Mouse (Mus musculus) hindbrain, embryonic 16.5 days (tissue): Measurements from ENCODE around the gene Cd3g. TPM values are rescaled to one million over a fixed set of nuclear protein-coding genes. Genes with fewer than 3 reads are reported as not detected.

Experiments used
- ATAC-seq: fragments of 200-750 bp; cut with Nextera tagmentation; 2 replicates; pipeline ENCODE4 v1.8.0; 2017; ENCODE audit warnings: moderate TSS enrichment, moderate library complexity
- H3K27ac ChIP-seq: fragments of 300-500 bp; sonication (generic); 2 replicates; pipeline ENCODE4 v1.5.1; 2014; ENCODE audit warnings: low read depth, mild to moderate bottlenecking, control low read depth, low read length, moderate library complexity
- H3K27me3 ChIP-seq: fragments of 300-500 bp; sonication (generic); replicated peaks from 2 replicates; pipeline ENCODE4 v1.6.1; 2014; ENCODE audit warnings: low read length; ENCODE audit not compliant: control insufficient read depth, insufficient read depth
- H3K36me3 ChIP-seq: fragments of 300-500 bp; sonication (generic); 2 replicates; pipeline ENCODE4 v1.6.1; 2014; ENCODE audit warnings: mild to moderate bottlenecking, low read length, moderate library complexity, mixed read lengths; ENCODE audit not compliant: control insufficient read depth, insufficient read depth
- H3K4me1 ChIP-seq: fragments of 300-500 bp; sonication (generic); 2 replicates; pipeline ENCODE4 v1.6.1; 2014; ENCODE audit warnings: low read depth, low read length; ENCODE audit not compliant: control insufficient read depth, insufficient read depth
- H3K4me2 ChIP-seq: fragments of 300-500 bp; sonication (generic); 2 replicates; pipeline ENCODE4 v1.6.1; 2014; ENCODE audit warnings: mild to moderate bottlenecking, low read length, control low read depth, moderate library complexity
- H3K4me3 ChIP-seq: fragments of 300-500 bp; sonication (generic); 2 replicates; pipeline ENCODE4 v1.5.1; 2014; ENCODE audit warnings: mild to moderate bottlenecking, low read length, control low read depth, moderate library complexity
- H3K9ac ChIP-seq: fragments of 300-500 bp; sonication (generic); 2 replicates; pipeline ENCODE4 v1.6.1; 2014; ENCODE audit warnings: low read depth, mild to moderate bottlenecking, control low read depth, low read length, moderate library complexity
- H3K9me3 ChIP-seq: fragments of 300-500 bp; sonication (generic); 2 replicates; pipeline ENCODE4 v1.6.1; 2014; ENCODE audit warnings: mild to moderate bottlenecking, low read length, moderate library complexity; ENCODE audit not compliant: control insufficient read depth
- WGBS: fragments of 180-500 bp; shearing (Covaris S2); extraction: QIAGEN DNeasy Blood & Tissue Kit; methylation state at CpG from one replicate; pipeline ENCODE4 v1.1.7; 2014; 5-methylcytosine and 5-hydroxymethylcytosine counted together
- polyA plus RNA-seq: library from polyadenylated mRNA; unstranded; fragments of >200 nt; fragmentation: Nextera tagmentation; extraction: Ambion mirVana; gene quantifications from 2 replicates; pipeline ENCODE4 v1.2.1, GENCODE M21; 2015

Cd3g gene
- polyA plus RNA-seq, 1 experiment from 2014 or later = not detected

- ATAC-seq = no peak
- WGBS = 85% methylated on average over 19 of the region's 19 CpGs
- no peak within 1 kb of the TSS for H3K9ac ChIP-seq
These were observed 29.2 kb upstream of the Cd3g start, which contains the start of gene Cd3e for GRCm38 (mm10) chr9:45009180-45010078. Cd3e (minus strand) TSS chr9:45009627.

GRCm38 (mm10) chr9:45008342-45008741 is 28.1 kb upstream of the Cd3g start:
- H3K4me1 ChIP-seq = no peaks in the 10 kb centered on the region
- H3K4me3 ChIP-seq = no peak overlapping the region
- 58% methylated on average over 4 of the region's 4 CpGs for WGBS
- H3K36me3 ChIP-seq = no peaks in the 10 kb centered on the region
- no peak for ATAC-seq
- no peak overlapping the region for H3K27ac ChIP-seq
- H3K4me2 ChIP-seq = no peak overlapping the region
- H3K27me3 ChIP-seq = no peaks in the 10 kb centered on the region
- no peaks in the 10 kb centered on the region for H3K9me3 ChIP-seq
- no peak overlapping the region for H3K9ac ChIP-seq

More at GRCm38 (mm10) chr9:45009180-45010078, 29.2 kb upstream of the Cd3g start, which contains the start of gene Cd3e:
- Histone ChIP-seq H3K27me3 (no peaks in the 10 kb centered on the region), H3K9me3 (no peaks in the 10 kb centered on the region), H3K4me1 (no peaks in the 10 kb centered on the region), H3K36me3 (no peaks in the 10 kb centered on the region), H3K4me3 (no peak within 1 kb of the TSS), H3K27ac (no peak within 1 kb of the TSS), H3K4me2 (no peak within 1 kb of the TSS)

GRCm38 (mm10) chr9:45007404-45007803 is 27.2 kb upstream of the Cd3g start:
- Histone ChIP-seq H3K9ac (no peak overlapping the region), H3K27me3 (no peaks in the 10 kb centered on the region), H3K4me1 (no peaks in the 10 kb centered on the region), H3K27ac (no peak overlapping the region), H3K4me2 (no peak overlapping the region), H3K9me3 (no peaks in the 10 kb centered on the region), H3K4me3 (no peak overlapping the region), H3K36me3 (no peaks in the 10 kb centered on the region)
- no peak for ATAC-seq
- 79% methylated on average over 12 of the region's 12 CpGs for WGBS

- H3K9me3 ChIP-seq = no peaks in the 10 kb centered on the region
- H3K4me2 ChIP-seq = no peak overlapping the region
- 63% methylated on average over 3 of the region's 3 CpGs for WGBS
- H3K27ac ChIP-seq = no peak overlapping the region
- H3K4me3 ChIP-seq = no peak overlapping the region
- H3K9ac ChIP-seq = no peak overlapping the region
- no peaks in the 10 kb centered on the region for H3K36me3 ChIP-seq
- no peaks in the 10 kb centered on the region for H3K4me1 ChIP-seq
- ATAC-seq = no peak
- H3K27me3 ChIP-seq = no peaks in the 10 kb centered on the region
These were observed 20.0 kb upstream of the Cd3g start for GRCm38 (mm10) chr9:45000249-45000648.

- Histone ChIP-seq H3K4me2 (no peak overlapping the region), H3K9me3 (no peaks in the 10 kb centered on the region), H3K27me3 (no peaks in the 10 kb centered on the region), H3K4me1 (no peaks in the 10 kb centered on the region), H3K36me3 (no peaks in the 10 kb centered on the region), H3K9ac (no peak overlapping the region), H3K27ac (no peak overlapping the region), H3K4me3 (no peak overlapping the region)
- no peak for ATAC-seq
- WGBS = 74% methylated on average over 5 of the region's 5 CpGs
These were observed 19.5 kb upstream of the Cd3g start for GRCm38 (mm10) chr9:44999776-45000175.

GRCm38 (mm10) chr9:44999171-44999570 is 18.9 kb upstream of the Cd3g start:
- H3K9me3 ChIP-seq = no peaks in the 10 kb centered on the region
- no peak overlapping the region for H3K27ac ChIP-seq
- H3K9ac ChIP-seq = 0 out of 2 replicates have a peak overlapping the region, but pooled peaks have one; percentile 11
- no peak for ATAC-seq
- 55% methylated on average over 6 of the region's 6 CpGs for WGBS
- no peak overlapping the region for H3K4me3 ChIP-seq
- no peak overlapping the region for H3K4me2 ChIP-seq
- no peaks in the 10 kb centered on the region for H3K27me3 ChIP-seq
- no peaks in the 10 kb centered on the region for H3K36me3 ChIP-seq
- H3K4me1 ChIP-seq = no peaks in the 10 kb centered on the region

- ATAC-seq = no peak
- Histone ChIP-seq H3K27ac (no peak overlapping the region), H3K9me3 (no peaks in the 10 kb centered on the region), H3K9ac (no peak overlapping the region), H3K4me1 (no peaks in the 10 kb centered on the region), H3K4me3 (no peak overlapping the region), H3K4me2 (no peak overlapping the region), H3K27me3 (no peaks in the 10 kb centered on the region), H3K36me3 (no peaks in the 10 kb centered on the region)
- 80% methylated on average over 11 of the region's 11 CpGs for WGBS
These were observed 17.9 kb upstream of the Cd3g start for GRCm38 (mm10) chr9:44998138-44998537.

GRCm38 (mm10) chr9:44996590-44996989 is 16.4 kb upstream of the Cd3g start:
- 95% methylated on average over 7 of the region's 7 CpGs for WGBS
- no peak for ATAC-seq

GRCm38 (mm10) chr9:44994962-44995361 is 14.7 kb upstream of the Cd3g start:
- Histone ChIP-seq H3K36me3 (no peaks in the 10 kb centered on the region), H3K4me3 (no peak overlapping the region), H3K4me2 (no peak overlapping the region), H3K9me3 (no peaks in the 10 kb centered on the region), H3K9ac (no peak overlapping the region), H3K27ac (no peak overlapping the region), H3K4me1 (no peaks in the 10 kb centered on the region), H3K27me3 (no peaks in the 10 kb centered on the region)
- ATAC-seq = no peak
- 77% methylated on average over 4 of the region's 4 CpGs for WGBS

More at GRCm38 (mm10) chr9:44996590-44996989, 16.4 kb upstream of the Cd3g start:
- no peaks in the 10 kb centered on the region for H3K9me3 ChIP-seq
- no peaks in the 10 kb centered on the region for H3K4me1 ChIP-seq
- H3K27ac ChIP-seq = no peak overlapping the region
- no peak overlapping the region for H3K4me2 ChIP-seq
- no peak overlapping the region for H3K9ac ChIP-seq
- no peaks in the 10 kb centered on the region for H3K36me3 ChIP-seq
- no peaks in the 10 kb centered on the region for H3K27me3 ChIP-seq
- H3K4me3 ChIP-seq = no peak overlapping the region
